Mouse (Mus musculus): ENCODE measurements around the gene Pex14. TPM values are rescaled to one million over a fixed set of nuclear protein-coding genes. Genes with fewer than 3 reads are reported as not detected.

Pex14 gene
- polyA plus RNA-seq, 1 experiment from 2014 or later, result 49.8 TPM

DNA sequence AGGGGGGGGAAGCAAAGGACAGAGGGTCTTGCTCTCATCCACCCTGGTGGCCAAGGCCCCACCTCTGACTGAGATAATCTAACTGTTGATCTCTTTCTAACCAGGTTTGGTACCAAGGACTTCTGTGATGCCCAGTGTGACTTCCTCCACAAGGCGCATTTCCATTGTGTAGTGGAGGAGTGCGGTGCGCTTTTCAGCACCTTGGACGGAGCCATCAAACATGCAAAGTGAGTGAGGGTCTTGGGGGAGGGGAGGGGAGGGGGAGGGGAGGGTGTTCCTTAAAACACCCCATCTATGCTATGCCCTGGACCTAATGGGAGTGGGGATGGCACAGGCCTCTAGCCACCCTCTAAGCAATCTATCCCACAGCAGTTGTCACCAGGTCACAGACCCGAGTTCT is 156.6 kb downstream of the Pex14 start:
- H3K9ac ChIP-seq (ENCODE audit: low read length), result no peak overlapping the region
- peaks cover 38% of the 10 kb centered on the region for H3K4me1 ChIP-seq (ENCODE audit: control insufficient read depth, insufficient read depth, low read length)
- H3K27ac ChIP-seq (ENCODE audit: low read length), result no peak overlapping the region
- no peak overlapping the region for H3K4me2 ChIP-seq (ENCODE audit: low read depth, low read length)
- no peak for ATAC-seq (ENCODE audit: insufficient read depth, low FRiP score)
- WGBS, result 36% methylated on average over 5 of the region's 5 CpGs
- no peaks in the 10 kb centered on the region for H3K27me3 ChIP-seq (ENCODE audit: control insufficient read depth, insufficient read depth, low read length)
- 0 out of 2 replicates have a peak, but pooled peaks cover 5% of the 10 kb centered on the region for H3K36me3 ChIP-seq (ENCODE audit: control insufficient read depth, insufficient read depth, low read length)
- no peak overlapping the region for H3K4me3 ChIP-seq (replicated peaks; ENCODE audit: low read length)
- H3K9me3 ChIP-seq (replicated peaks; ENCODE audit: control insufficient read depth, low read length), result no peaks in the 10 kb centered on the region

DNA sequence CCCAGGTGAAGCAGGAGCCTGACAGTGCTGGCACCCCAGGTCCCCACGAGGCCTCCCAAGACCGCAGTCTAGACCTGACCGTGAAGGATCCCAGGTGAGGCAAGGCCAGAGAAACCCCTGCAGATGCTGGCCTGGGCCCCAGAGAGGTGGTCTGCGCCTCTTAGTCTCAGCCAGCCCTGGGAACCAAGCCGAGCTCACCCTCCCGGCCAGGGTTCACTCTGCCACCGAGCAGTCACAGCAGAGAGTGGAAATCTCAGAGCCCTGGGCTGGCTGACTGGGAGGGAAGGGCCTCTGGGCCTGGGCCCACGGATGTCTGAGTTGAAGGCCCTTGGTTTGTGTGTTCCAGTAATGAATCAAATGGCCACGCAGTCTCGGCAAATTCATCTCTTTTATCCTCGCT is 158.4 kb downstream of the Pex14 start:
- peak overlapping the region; percentile 53 for H3K9ac ChIP-seq (ENCODE audit: low read length)
- peaks cover 26% of the 10 kb centered on the region for H3K4me1 ChIP-seq (ENCODE audit: control insufficient read depth, insufficient read depth, low read length)
- 0 out of 2 replicates have a peak, but pooled peaks cover 5% of the 10 kb centered on the region for H3K36me3 ChIP-seq (ENCODE audit: control insufficient read depth, insufficient read depth, low read length)
- peak overlapping the region; percentile 38; the same call in 1 of the 2 replicates for H3K4me2 ChIP-seq (ENCODE audit: low read depth, low read length)
- peak overlapping the region; percentile 13 for H3K4me3 ChIP-seq (replicated peaks; ENCODE audit: low read length)
- no peak for ATAC-seq (ENCODE audit: insufficient read depth, low FRiP score)
- 44% methylated on average over 11 of the region's 11 CpGs for WGBS
- H3K9me3 ChIP-seq (replicated peaks; ENCODE audit: control insufficient read depth, low read length), result no peaks in the 10 kb centered on the region
- no peaks in the 10 kb centered on the region for H3K27me3 ChIP-seq (ENCODE audit: control insufficient read depth, insufficient read depth, low read length)
- peak overlapping the region; percentile 71 for H3K27ac ChIP-seq (ENCODE audit: low read length)

DNA sequence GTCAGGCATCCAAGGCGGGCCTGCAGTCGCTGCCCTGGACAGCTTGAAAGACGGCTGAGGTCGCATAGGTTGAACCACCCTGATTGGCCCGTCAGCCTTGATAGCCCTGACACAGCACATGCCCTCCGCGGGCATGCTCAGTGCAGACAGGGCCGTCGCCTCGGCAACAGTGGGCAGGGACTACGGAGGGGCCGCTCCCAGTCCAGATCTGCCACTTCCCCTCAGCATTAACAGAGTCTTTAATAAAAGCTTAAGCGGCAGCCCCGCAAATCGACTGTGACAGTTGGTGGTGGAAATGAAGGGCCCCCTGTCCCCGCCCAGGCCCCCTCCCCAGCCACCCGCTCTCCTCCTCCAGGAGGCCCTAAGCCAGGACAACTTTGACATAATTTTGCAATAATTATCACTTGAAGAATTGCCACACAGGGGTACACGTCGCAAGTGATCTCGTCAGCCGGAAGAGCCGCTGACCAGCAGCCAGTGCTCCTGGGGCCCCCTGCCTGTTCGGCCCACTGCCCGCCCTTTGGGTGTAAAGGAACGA is 158.9 kb downstream of the Pex14 start:
- WGBS, result 9% methylated on average over 25 of the region's 25 CpGs
- peak overlapping the region; percentile 38 for H3K4me2 ChIP-seq (ENCODE audit: low read depth, low read length)
- H3K27ac ChIP-seq (ENCODE audit: low read length), result peak overlapping the region; percentile 71
- ATAC-seq (ENCODE audit: insufficient read depth, low FRiP score), result peak; percentile 90
- peak overlapping the region; percentile 53 for H3K9ac ChIP-seq (ENCODE audit: low read length)
- H3K9me3 ChIP-seq (replicated peaks; ENCODE audit: control insufficient read depth, low read length), result no peaks in the 10 kb centered on the region
- 0 out of 2 replicates have a peak, but pooled peaks cover 5% of the 10 kb centered on the region for H3K36me3 ChIP-seq (ENCODE audit: control insufficient read depth, insufficient read depth, low read length)
- H3K27me3 ChIP-seq (ENCODE audit: control insufficient read depth, insufficient read depth, low read length), result no peaks in the 10 kb centered on the region
- peak overlapping the region; percentile 13 for H3K4me3 ChIP-seq (replicated peaks; ENCODE audit: low read length)
- H3K4me1 ChIP-seq (ENCODE audit: control insufficient read depth, insufficient read depth, low read length), result peaks cover 31% of the 10 kb centered on the region

- Histone ChIP-seq H3K27me3 (ENCODE audit: control insufficient read depth, insufficient read depth, low read length) (no peaks in the 10 kb centered on the region), H3K9me3 (replicated peaks; ENCODE audit: control insufficient read depth, low read length) (no peaks in the 10 kb centered on the region), H3K27ac (ENCODE audit: low read length) (no peak overlapping the region), H3K4me3 (replicated peaks; ENCODE audit: low read length) (no peak overlapping the region), H3K36me3 (ENCODE audit: control insufficient read depth, insufficient read depth, low read length) (0 out of 2 replicates have a peak, but pooled peaks cover 5% of the 10 kb centered on the region), H3K4me2 (ENCODE audit: low read depth, low read length) (no peak overlapping the region), H3K9ac (ENCODE audit: low read length) (no peak overlapping the region), H3K4me1 (ENCODE audit: control insufficient read depth, insufficient read depth, low read length) (peaks cover 39% of the 10 kb centered on the region)
- ATAC-seq (ENCODE audit: insufficient read depth, low FRiP score), result no peak
- WGBS, result 88% methylated on average over 26 of the region's 26 CpGs
These were observed 161.1 kb downstream of the Pex14 start for GRCm38 (mm10) chr4:148938546-148938945.

DNA sequence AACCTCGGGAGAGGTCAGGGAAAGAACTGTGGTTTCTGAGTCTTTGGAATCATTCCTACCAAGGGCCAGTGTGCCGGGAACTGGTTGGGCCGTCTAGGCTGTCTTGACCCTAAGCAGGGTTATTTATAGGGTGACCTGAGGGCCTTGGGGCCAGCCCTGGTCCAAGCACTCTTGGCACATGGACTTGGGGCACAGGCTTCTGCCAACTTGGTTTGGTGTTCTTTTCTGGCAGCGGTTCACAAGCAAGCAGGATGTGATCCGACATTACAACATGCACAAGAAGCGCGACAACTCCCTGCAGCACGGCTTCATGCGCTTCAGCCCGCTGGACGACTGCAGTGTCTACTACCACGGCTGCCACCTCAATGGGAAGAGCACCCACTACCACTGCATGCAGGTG is 162.9 kb downstream of the Pex14 start:
- H3K4me1 ChIP-seq (ENCODE audit: control insufficient read depth, insufficient read depth, low read length), result peaks cover 39% of the 10 kb centered on the region
- no peak overlapping the region for H3K4me2 ChIP-seq (ENCODE audit: low read depth, low read length)
- H3K9me3 ChIP-seq (replicated peaks; ENCODE audit: control insufficient read depth, low read length), result no peaks in the 10 kb centered on the region
- H3K27ac ChIP-seq (ENCODE audit: low read length), result peak overlapping the region; percentile 52; the same call in 1 of the 2 replicates
- no peak overlapping the region for H3K9ac ChIP-seq (ENCODE audit: low read length)
- 0 out of 2 replicates have a peak, but pooled peaks cover 5% of the 10 kb centered on the region for H3K36me3 ChIP-seq (ENCODE audit: control insufficient read depth, insufficient read depth, low read length)
- no peaks in the 10 kb centered on the region for H3K27me3 ChIP-seq (ENCODE audit: control insufficient read depth, insufficient read depth, low read length)
- H3K4me3 ChIP-seq (replicated peaks; ENCODE audit: low read length), result no peak overlapping the region
- no peak for ATAC-seq (ENCODE audit: insufficient read depth, low FRiP score)
- WGBS, result 87% methylated on average over 12 of the region's 12 CpGs

DNA sequence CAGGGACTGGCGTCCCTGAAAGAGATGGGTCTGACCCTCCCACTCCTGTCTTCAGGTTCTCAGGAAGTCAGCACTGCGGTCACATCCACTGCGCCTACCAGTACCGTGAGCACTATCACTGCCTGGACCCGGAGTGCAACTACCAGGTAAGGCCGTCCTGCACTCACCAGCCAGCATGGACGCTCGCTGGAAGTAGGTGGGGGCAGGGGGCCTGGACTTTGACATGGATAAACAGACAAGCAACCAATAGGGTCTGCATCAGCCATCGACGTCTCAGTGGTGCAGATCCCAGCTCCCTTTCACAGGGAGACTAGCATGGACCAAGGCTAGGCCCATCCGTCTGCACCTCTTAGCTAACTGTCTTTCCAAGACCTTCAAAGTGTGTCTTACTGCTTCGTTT is 163.6 kb downstream of the Pex14 start:
- Histone ChIP-seq H3K4me3 (replicated peaks; ENCODE audit: low read length) (no peak overlapping the region), H3K27me3 (ENCODE audit: control insufficient read depth, insufficient read depth, low read length) (no peaks in the 10 kb centered on the region), H3K36me3 (ENCODE audit: control insufficient read depth, insufficient read depth, low read length) (0 out of 2 replicates have a peak, but pooled peaks cover 5% of the 10 kb centered on the region), H3K9ac (ENCODE audit: low read length) (no peak overlapping the region), H3K4me1 (ENCODE audit: control insufficient read depth, insufficient read depth, low read length) (peaks cover 35% of the 10 kb centered on the region), H3K9me3 (replicated peaks; ENCODE audit: control insufficient read depth, low read length) (no peaks in the 10 kb centered on the region), H3K4me2 (ENCODE audit: low read depth, low read length) (no peak overlapping the region), H3K27ac (ENCODE audit: low read length) (peak overlapping the region; percentile 52; the same call in 1 of the 2 replicates)
- no peak for ATAC-seq (ENCODE audit: insufficient read depth, low FRiP score)
- 82% methylated on average over 12 of the region's 12 CpGs for WGBS

- H3K4me3 ChIP-seq (replicated peaks; ENCODE audit: low read length), result no peak overlapping the region
- H3K4me1 ChIP-seq (ENCODE audit: control insufficient read depth, insufficient read depth, low read length), result peaks cover 27% of the 10 kb centered on the region
- H3K27me3 ChIP-seq (ENCODE audit: control insufficient read depth, insufficient read depth, low read length), result no peaks in the 10 kb centered on the region
- no peak overlapping the region for H3K4me2 ChIP-seq (ENCODE audit: low read depth, low read length)
- 9% methylated on average over 13 of the region's 13 CpGs for WGBS
- H3K9ac ChIP-seq (ENCODE audit: low read length), result peak overlapping the region; percentile 51
- 0 out of 2 replicates have a peak, but pooled peaks cover 5% of the 10 kb centered on the region for H3K36me3 ChIP-seq (ENCODE audit: control insufficient read depth, insufficient read depth, low read length)
- no peaks in the 10 kb centered on the region for H3K9me3 ChIP-seq (replicated peaks; ENCODE audit: control insufficient read depth, low read length)
- peak; percentile 78 for ATAC-seq (ENCODE audit: insufficient read depth, low FRiP score)
- peak overlapping the region; percentile 52 for H3K27ac ChIP-seq (ENCODE audit: low read length)
These were observed 164.5 kb downstream of the Pex14 start for GRCm38 (mm10) chr4:148935211-148935610.

- Histone ChIP-seq H3K27me3 (ENCODE audit: control insufficient read depth, insufficient read depth, low read length) (no peaks in the 10 kb centered on the region), H3K4me2 (ENCODE audit: low read depth, low read length) (no peak overlapping the region), H3K4me1 (ENCODE audit: control insufficient read depth, insufficient read depth, low read length) (peaks cover 21% of the 10 kb centered on the region), H3K9me3 (replicated peaks; ENCODE audit: control insufficient read depth, low read length) (no peaks in the 10 kb centered on the region), H3K36me3 (ENCODE audit: control insufficient read depth, insufficient read depth, low read length) (0 out of 2 replicates have a peak, but pooled peaks cover 5% of the 10 kb centered on the region), H3K9ac (ENCODE audit: low read length) (no peak overlapping the region), H3K27ac (ENCODE audit: low read length) (no peak overlapping the region), H3K4me3 (replicated peaks; ENCODE audit: low read length) (no peak overlapping the region)
- WGBS, result 88% methylated on average over 13 of the region's 13 CpGs
- ATAC-seq (ENCODE audit: insufficient read depth, low FRiP score), result no peak
These were observed 166.6 kb downstream of the Pex14 start for GRCm38 (mm10) chr4:148933109-148933508.

DNA sequence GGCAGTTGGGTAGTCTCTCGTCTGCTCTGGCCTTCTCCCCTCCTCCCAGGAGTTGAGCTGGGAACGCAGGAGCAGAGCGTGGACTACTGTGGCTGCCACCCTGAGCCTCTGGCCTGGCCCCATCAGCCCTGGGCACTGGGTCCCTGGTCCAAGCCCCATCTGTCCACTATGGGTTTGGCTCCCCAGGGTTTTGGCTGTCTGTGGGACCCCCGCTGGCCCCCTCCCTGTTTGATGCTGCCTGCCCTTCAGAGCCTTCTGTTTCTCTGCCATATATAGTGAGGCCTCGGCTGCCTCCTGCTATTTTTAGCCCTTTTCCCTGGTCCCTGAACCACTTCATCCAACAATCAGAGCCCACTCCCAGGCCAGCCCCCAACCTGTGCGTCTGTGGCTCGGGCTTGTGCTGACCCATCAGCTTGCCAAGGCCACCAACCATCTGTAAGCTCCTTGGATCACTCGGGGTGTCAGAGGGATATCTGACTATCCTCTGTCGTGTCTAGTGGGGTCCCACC is 168.9 kb downstream of the Pex14 start:
- Histone ChIP-seq H3K4me1 (ENCODE audit: control insufficient read depth, insufficient read depth, low read length) (peaks cover 34% of the 10 kb centered on the region), H3K27me3 (ENCODE audit: control insufficient read depth, insufficient read depth, low read length) (0 out of 2 replicates have a peak, but pooled peaks cover under 1% of the 10 kb centered on the region), H3K9ac (ENCODE audit: low read length) (peak overlapping the region; percentile 36; the same call in 1 of the 2 replicates), H3K9me3 (replicated peaks; ENCODE audit: control insufficient read depth, low read length) (no peaks in the 10 kb centered on the region), H3K4me3 (replicated peaks; ENCODE audit: low read length) (no peak overlapping the region), H3K4me2 (ENCODE audit: low read depth, low read length) (no peak overlapping the region), H3K36me3 (ENCODE audit: control insufficient read depth, insufficient read depth, low read length) (0 out of 2 replicates have a peak, but pooled peaks cover 5% of the 10 kb centered on the region), H3K27ac (ENCODE audit: low read length) (peak overlapping the region; percentile 61)
- 57% methylated on average over 9 of the region's 9 CpGs for WGBS
- no peak for ATAC-seq (ENCODE audit: insufficient read depth, low FRiP score)
